Mouse (Mus musculus): Measurements from ENCODE around the gene Cul1. TPM values are rescaled to one million over a fixed set of nuclear protein-coding genes. Genes with fewer than 3 reads are reported as not detected.

Gene Cul1
- polyA plus RNA-seq, 1 experiment from 2014 or later, result 205 TPM

DNA sequence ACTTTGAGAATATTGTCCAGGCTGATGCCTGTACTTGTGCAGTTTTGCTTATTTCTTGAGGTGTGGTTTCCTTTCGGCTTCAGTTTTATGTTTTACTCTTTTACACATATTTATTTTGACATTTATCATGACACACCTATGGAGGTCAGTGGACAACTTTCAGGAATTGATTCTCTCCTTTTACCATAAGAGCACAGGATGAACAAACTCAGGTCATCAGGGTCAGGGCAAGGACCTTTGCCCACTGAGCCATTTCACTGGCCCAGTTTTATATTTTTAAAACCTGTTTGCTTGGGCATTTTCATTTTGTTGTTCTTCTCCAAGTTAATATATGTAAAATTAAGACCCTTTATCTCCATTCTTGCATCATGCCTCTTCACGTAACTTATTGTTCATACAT is 13.3 kb downstream of the Cul1 start:
- no peaks in the 10 kb centered on the region for H3K4me1 ChIP-seq (ENCODE audit: control insufficient read depth, insufficient read depth, low read length)
- H3K9me3 ChIP-seq (ENCODE audit: control insufficient read depth, low read length), result no peaks in the 10 kb centered on the region; the same call in 1 of the 2 replicates
- H3K4me2 ChIP-seq, result no peak overlapping the region
- H3K36me3 ChIP-seq (ENCODE audit: control insufficient read depth, insufficient read depth, low read length), result no peaks in the 10 kb centered on the region
- H3K4me3 ChIP-seq (ENCODE audit: low read depth, low read length), result no peak overlapping the region
- WGBS, result 97% methylated on average over 2 of the region's 2 CpGs
- DNase-seq (ENCODE audit: low spot score, missing footprints), result no peak
- no peaks in the 10 kb centered on the region for H3K27me3 ChIP-seq (ENCODE audit: control insufficient read depth, insufficient read depth, low read length)
- ATAC-seq (ENCODE audit: low FRiP score), result no peak
- H3K27ac ChIP-seq (ENCODE audit: low read depth, low read length), result no peak overlapping the region
- no peak overlapping the region for H3K9ac ChIP-seq (ENCODE audit: low read length)

DNA sequence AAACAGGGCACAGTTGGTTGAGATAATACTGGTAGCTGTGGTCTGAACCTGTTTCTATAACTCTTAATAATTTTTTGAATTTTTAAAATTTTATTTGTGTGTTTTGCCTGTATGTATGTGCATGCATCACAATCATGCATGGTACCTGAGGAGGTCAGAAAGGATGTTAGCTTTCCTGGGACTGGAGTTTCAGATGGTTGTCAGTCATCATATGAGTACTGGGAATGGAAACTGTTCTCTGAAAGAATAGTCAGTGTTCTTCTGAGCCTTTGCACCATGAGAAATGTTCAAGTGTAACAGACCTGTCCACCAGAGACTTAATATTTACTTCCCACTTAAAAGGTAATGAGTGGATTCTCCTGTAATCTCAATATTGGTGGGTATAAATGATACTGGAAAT is 13.9 kb downstream of the Cul1 start:
- Histone ChIP-seq H3K4me1 (ENCODE audit: control insufficient read depth, insufficient read depth, low read length) (no peaks in the 10 kb centered on the region), H3K27ac (ENCODE audit: low read depth, low read length) (no peak overlapping the region), H3K4me2 (no peak overlapping the region), H3K36me3 (ENCODE audit: control insufficient read depth, insufficient read depth, low read length) (no peaks in the 10 kb centered on the region), H3K9me3 (ENCODE audit: control insufficient read depth, low read length) (no peaks in the 10 kb centered on the region; the same call in 1 of the 2 replicates), H3K4me3 (ENCODE audit: low read depth, low read length) (no peak overlapping the region), H3K9ac (ENCODE audit: low read length) (no peak overlapping the region), H3K27me3 (ENCODE audit: control insufficient read depth, insufficient read depth, low read length) (no peaks in the 10 kb centered on the region)
- no peak for ATAC-seq (ENCODE audit: low FRiP score)
- no peak for DNase-seq (ENCODE audit: low spot score, missing footprints)

DNA sequence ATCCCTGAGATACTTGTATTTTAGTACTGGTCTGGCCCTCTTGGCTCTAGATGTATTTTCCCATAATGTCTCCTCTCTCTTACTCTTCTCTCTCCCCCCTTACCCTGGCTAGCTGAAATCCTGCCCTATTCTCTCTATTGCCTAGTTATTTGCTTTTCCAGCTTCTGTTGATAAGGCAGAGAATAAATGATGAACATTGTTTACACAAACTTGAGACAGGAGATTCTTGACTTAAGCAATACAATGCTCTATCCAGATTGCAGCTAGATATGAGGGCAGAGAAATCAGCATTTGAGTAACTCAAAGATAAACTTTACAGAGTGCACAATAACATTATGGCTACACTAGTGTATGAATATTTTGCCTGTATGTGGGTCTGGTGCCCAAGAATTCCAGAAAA is 16.6 kb downstream of the Cul1 start:
- DNase-seq (ENCODE audit: low spot score, missing footprints), result no peak
- H3K4me3 ChIP-seq (ENCODE audit: low read depth, low read length), result no peak overlapping the region
- H3K36me3 ChIP-seq (ENCODE audit: control insufficient read depth, insufficient read depth, low read length), result no peaks in the 10 kb centered on the region
- no peak overlapping the region for H3K4me2 ChIP-seq
- no peak overlapping the region for H3K9ac ChIP-seq (ENCODE audit: low read length)
- H3K27me3 ChIP-seq (ENCODE audit: control insufficient read depth, insufficient read depth, low read length), result no peaks in the 10 kb centered on the region
- H3K27ac ChIP-seq (ENCODE audit: low read depth, low read length), result no peak overlapping the region
- H3K4me1 ChIP-seq (ENCODE audit: control insufficient read depth, insufficient read depth, low read length), result no peaks in the 10 kb centered on the region
- ATAC-seq (ENCODE audit: low FRiP score), result no peak
- H3K9me3 ChIP-seq (ENCODE audit: control insufficient read depth, low read length), result no peaks in the 10 kb centered on the region; the same call in 1 of the 2 replicates

DNA sequence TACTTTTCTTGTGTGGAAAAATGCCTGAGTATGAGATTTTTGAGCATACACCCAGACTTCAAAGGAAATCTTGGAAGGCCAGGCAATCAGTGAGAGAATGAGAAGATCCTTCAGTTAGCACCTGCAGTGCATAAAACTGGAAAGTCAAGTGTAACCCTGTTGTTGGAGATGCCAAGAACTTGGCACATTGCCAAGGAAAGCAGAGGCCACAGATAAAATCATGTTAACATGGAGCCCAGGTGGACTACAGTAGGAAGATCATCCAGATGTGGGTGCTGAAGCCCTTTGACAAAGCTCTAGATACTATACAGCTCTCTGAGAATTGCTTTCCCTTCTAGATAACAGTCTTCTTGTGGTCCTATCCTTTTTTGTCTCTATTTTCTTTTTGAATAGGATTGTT is 19.2 kb downstream of the Cul1 start:
- no peak overlapping the region for H3K4me2 ChIP-seq
- H3K36me3 ChIP-seq (ENCODE audit: control insufficient read depth, insufficient read depth, low read length), result no peaks in the 10 kb centered on the region
- no peak overlapping the region for H3K27ac ChIP-seq (ENCODE audit: low read depth, low read length)
- H3K4me3 ChIP-seq (ENCODE audit: low read depth, low read length), result no peak overlapping the region
- H3K9ac ChIP-seq (ENCODE audit: low read length), result no peak overlapping the region
- ATAC-seq (ENCODE audit: low FRiP score) (no peak), DNase-seq (ENCODE audit: low spot score, missing footprints) (no peak)
- no peaks in the 10 kb centered on the region for H3K4me1 ChIP-seq (ENCODE audit: control insufficient read depth, insufficient read depth, low read length)
- no peaks in the 10 kb centered on the region; the same call in 1 of the 2 replicates for H3K9me3 ChIP-seq (ENCODE audit: control insufficient read depth, low read length)
- H3K27me3 ChIP-seq (ENCODE audit: control insufficient read depth, insufficient read depth, low read length), result no peaks in the 10 kb centered on the region

DNA sequence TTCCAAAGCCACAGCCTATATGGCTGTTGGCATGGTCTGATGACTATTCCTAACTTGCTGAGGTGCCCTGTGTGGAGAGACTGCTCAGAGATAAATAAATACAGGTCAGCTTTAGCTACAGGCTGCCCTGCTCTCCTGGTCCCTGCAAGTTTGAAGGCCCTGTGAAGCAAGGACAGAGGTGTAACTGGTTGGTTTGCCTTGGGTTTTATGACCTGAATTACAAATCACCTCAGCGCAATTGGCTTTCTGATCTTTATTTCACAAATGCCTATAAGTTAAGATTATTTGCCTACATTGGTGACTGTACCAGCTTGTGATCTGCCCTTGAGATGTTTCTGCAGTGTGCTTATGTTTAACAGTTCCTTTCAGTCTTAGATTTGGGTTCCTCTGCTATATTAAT is 28.8 kb downstream of the Cul1 start:
- no peak overlapping the region for H3K9ac ChIP-seq (ENCODE audit: low read length)
- DNase-seq (ENCODE audit: low spot score, missing footprints), result no peak
- H3K27me3 ChIP-seq (ENCODE audit: control insufficient read depth, insufficient read depth, low read length), result no peaks in the 10 kb centered on the region
- no peaks in the 10 kb centered on the region for H3K4me1 ChIP-seq (ENCODE audit: control insufficient read depth, insufficient read depth, low read length)
- WGBS, result 100% methylated on average over 1 of the region's 1 CpGs
- no peaks in the 10 kb centered on the region for H3K36me3 ChIP-seq (ENCODE audit: control insufficient read depth, insufficient read depth, low read length)
- no peak for ATAC-seq (ENCODE audit: low FRiP score)
- H3K4me3 ChIP-seq (ENCODE audit: low read depth, low read length), result no peak overlapping the region
- no peak overlapping the region for H3K4me2 ChIP-seq
- H3K9me3 ChIP-seq (ENCODE audit: control insufficient read depth, low read length), result no peaks in the 10 kb centered on the region
- H3K27ac ChIP-seq (ENCODE audit: low read depth, low read length), result no peak overlapping the region

DNA sequence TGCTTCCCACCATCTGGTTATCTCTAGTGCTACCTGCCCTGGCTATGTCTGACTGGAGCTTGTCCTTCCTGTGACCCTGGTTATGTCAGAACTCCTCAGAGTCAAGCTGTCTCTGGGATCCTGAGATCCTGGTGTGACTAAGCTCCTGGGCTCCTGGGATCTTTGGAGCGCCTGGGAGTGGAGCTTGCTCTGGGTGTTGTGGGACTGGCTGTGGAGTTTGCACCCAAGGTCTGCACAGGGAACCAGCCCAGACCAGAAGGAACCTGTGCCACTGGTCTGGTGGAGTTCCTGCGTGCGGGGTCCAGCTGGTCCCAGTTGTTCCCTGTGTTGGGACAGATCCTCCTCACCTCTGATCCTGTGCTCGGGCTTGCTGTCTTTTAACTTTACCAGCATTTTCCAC is 41.4 kb downstream of the Cul1 start:
- H3K4me3 ChIP-seq (ENCODE audit: low read depth, low read length), result no peak overlapping the region
- H3K36me3 ChIP-seq (ENCODE audit: control insufficient read depth, insufficient read depth, low read length), result no peaks in the 10 kb centered on the region
- H3K4me2 ChIP-seq, result no peak overlapping the region
- ATAC-seq (ENCODE audit: low FRiP score) (no peak), DNase-seq (ENCODE audit: low spot score, missing footprints) (no peak)
- H3K9ac ChIP-seq (ENCODE audit: low read length), result no peak overlapping the region
- WGBS, result 96% methylated on average over 4 of the region's 4 CpGs
- no peaks in the 10 kb centered on the region for H3K9me3 ChIP-seq (ENCODE audit: control insufficient read depth, low read length)
- no peaks in the 10 kb centered on the region for H3K4me1 ChIP-seq (ENCODE audit: control insufficient read depth, insufficient read depth, low read length)
- no peak overlapping the region for H3K27ac ChIP-seq (ENCODE audit: low read depth, low read length)
- H3K27me3 ChIP-seq (ENCODE audit: control insufficient read depth, insufficient read depth, low read length), result no peaks in the 10 kb centered on the region

DNA sequence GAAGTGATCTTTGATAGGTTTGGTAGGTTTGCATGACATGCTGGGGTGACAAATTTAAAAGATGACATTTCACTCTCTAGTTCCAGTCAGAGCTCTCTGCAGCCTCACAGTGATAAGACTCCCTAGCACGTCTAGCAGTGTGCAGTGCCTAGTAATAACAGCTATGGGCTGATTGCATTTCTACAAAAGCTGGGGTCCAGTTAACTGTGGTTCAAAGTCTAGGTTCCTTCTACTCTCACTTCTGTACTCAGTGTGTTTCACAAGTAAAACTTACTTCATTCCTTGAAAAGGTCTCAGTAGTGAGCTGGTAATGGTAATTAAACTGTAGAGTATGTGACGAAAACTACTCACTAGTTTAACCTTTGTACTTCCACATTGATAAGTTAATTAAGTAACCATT is 66.8 kb downstream of the Cul1 start:
- Histone ChIP-seq H3K27ac (ENCODE audit: low read depth, low read length) (no peak overlapping the region), H3K27me3 (ENCODE audit: control insufficient read depth, insufficient read depth, low read length) (no peaks in the 10 kb centered on the region), H3K4me2 (no peak overlapping the region), H3K9ac (ENCODE audit: low read length) (no peak overlapping the region), H3K9me3 (ENCODE audit: control insufficient read depth, low read length) (no peaks in the 10 kb centered on the region), H3K4me1 (ENCODE audit: control insufficient read depth, insufficient read depth, low read length) (no peaks in the 10 kb centered on the region), H3K4me3 (ENCODE audit: low read depth, low read length) (no peak overlapping the region), H3K36me3 (ENCODE audit: control insufficient read depth, insufficient read depth, low read length) (peaks cover 10% of the 10 kb centered on the region)
- ATAC-seq (ENCODE audit: low FRiP score) (no peak), DNase-seq (ENCODE audit: low spot score, missing footprints) (no peak)
- 89% methylated on average over 2 of the region's 2 CpGs for WGBS

DNA sequence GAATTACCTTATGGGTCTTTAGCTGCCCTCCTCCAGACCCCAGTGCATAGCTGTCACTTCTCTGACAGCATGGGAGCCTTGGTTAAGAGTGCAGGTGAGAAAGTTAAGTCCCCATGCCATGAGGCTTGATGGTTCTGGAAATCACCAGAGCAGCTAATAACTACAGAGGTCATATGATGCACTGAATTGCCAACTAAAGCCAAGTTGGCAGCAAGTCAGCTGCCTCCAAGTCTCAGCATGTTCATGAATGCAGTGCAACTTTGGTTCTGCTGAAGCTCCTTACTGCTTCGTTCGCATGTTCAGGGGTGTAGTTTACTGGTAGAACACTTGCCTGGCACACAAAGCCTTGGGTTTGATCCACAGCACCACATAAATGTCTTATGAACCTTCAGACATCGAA is 69.2 kb downstream of the Cul1 start:
- no peak for DNase-seq (ENCODE audit: low spot score, missing footprints)
- Histone ChIP-seq H3K27ac (ENCODE audit: low read depth, low read length) (no peak overlapping the region), H3K27me3 (ENCODE audit: control insufficient read depth, insufficient read depth, low read length) (no peaks in the 10 kb centered on the region), H3K9ac (ENCODE audit: low read length) (no peak overlapping the region), H3K36me3 (ENCODE audit: control insufficient read depth, insufficient read depth, low read length) (peaks cover 21% of the 10 kb centered on the region), H3K4me1 (ENCODE audit: control insufficient read depth, insufficient read depth, low read length) (no peaks in the 10 kb centered on the region), H3K9me3 (ENCODE audit: control insufficient read depth, low read length) (no peaks in the 10 kb centered on the region), H3K4me3 (ENCODE audit: low read depth, low read length) (no peak overlapping the region), H3K4me2 (no peak overlapping the region)
- no peak for ATAC-seq (ENCODE audit: low FRiP score)
- WGBS, result 96% methylated on average over 3 of the region's 3 CpGs

DNA sequence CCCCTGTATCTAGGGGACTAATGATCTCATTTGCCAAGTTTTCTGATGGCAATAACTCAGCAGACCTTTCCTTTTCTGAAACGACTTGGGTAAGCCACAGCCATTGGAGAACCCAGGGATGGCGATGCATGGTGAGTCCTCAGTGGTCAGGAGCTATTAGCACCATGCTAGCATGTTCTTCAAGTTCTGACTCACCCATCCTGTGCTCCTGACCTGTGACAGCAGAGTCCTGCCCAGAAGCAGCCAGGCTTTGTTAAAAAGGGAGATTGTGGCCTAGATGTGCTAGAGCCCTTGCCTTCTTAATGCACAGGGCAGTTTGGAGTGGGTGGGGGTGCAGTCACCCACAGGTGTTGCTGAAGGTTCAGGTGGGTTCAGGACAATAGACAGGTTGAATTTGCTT is 71.8 kb downstream of the Cul1 start:
- Histone ChIP-seq H3K27ac (ENCODE audit: low read depth, low read length) (no peak overlapping the region), H3K4me1 (ENCODE audit: control insufficient read depth, insufficient read depth, low read length) (no peaks in the 10 kb centered on the region), H3K27me3 (ENCODE audit: control insufficient read depth, insufficient read depth, low read length) (no peaks in the 10 kb centered on the region), H3K4me3 (ENCODE audit: low read depth, low read length) (no peak overlapping the region), H3K9me3 (ENCODE audit: control insufficient read depth, low read length) (no peaks in the 10 kb centered on the region), H3K4me2 (no peak overlapping the region), H3K36me3 (ENCODE audit: control insufficient read depth, insufficient read depth, low read length) (peaks cover 29% of the 10 kb centered on the region), H3K9ac (ENCODE audit: low read length) (no peak overlapping the region)
- 83% methylated on average over 2 of the region's 2 CpGs for WGBS
- no peak for DNase-seq (ENCODE audit: low spot score, missing footprints)
- ATAC-seq (ENCODE audit: low FRiP score), result 0 out of 2 replicates have a peak, but pooled peaks have one; percentile 6

DNA sequence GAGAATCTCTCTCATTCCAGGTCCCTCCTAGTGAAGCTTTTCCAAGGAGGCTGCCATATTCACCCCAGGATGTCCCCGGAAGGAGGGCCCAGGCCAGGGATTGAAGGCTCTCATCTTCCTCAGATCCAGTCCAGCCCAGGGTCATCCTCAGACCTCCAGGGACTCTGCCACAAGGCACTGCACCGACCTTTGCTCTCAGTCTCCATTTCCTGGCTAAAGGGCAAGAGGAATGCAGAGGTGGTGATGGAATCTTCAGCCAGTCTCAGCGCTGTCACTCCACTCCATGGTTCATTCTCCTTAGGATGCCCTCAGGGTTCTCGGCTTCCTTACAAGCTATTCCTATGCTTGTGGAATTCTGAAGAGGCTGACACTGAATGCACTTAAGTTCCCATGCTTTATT is 73.2 kb downstream of the Cul1 start:
- H3K9me3 ChIP-seq (ENCODE audit: control insufficient read depth, low read length), result no peaks in the 10 kb centered on the region
- H3K27ac ChIP-seq (ENCODE audit: low read depth, low read length), result no peak overlapping the region
- 80% methylated on average over 4 of the region's 4 CpGs for WGBS
- no peak overlapping the region for H3K4me2 ChIP-seq
- ATAC-seq (ENCODE audit: low FRiP score) (peak; percentile 25; the same call in 1 of the 2 replicates), DNase-seq (ENCODE audit: low spot score, missing footprints) (no peak)
- H3K36me3 ChIP-seq (ENCODE audit: control insufficient read depth, insufficient read depth, low read length), result peaks cover 35% of the 10 kb centered on the region
- H3K27me3 ChIP-seq (ENCODE audit: control insufficient read depth, insufficient read depth, low read length), result no peaks in the 10 kb centered on the region
- H3K9ac ChIP-seq (ENCODE audit: low read length), result no peak overlapping the region
- H3K4me3 ChIP-seq (ENCODE audit: low read depth, low read length), result no peak overlapping the region
- H3K4me1 ChIP-seq (ENCODE audit: control insufficient read depth, insufficient read depth, low read length), result no peaks in the 10 kb centered on the region

Measured in midbrain, embryonic 11.5 days (tissue).